Mouse (Mus musculus) layer of hippocampus, adult 18-20 months (tissue): ENCODE measurements around the gene Hdgf. TPM values are rescaled to one million over a fixed set of nuclear protein-coding genes. Genes with fewer than 3 reads are reported as not detected.
A peak's percentile ranks its signal among the peaks of the same experiment; 100 is the strongest.

Experiments
- DNase-seq, 2 experiments: peaks; one replicate each; pipeline ENCODE4 v3.0.0; 2022; ENCODE audit warnings: low spot score in 2 of 2
- total RNA-seq, 2 experiments: library from RNA; stranded (reverse); gene quantifications; 2 replicates each; pipeline ENCODE4 v1.2.3; 2021

Gene Hdgf
- total RNA-seq, 2 experiments from 2014 or later: 144 to 153 TPM

DNA sequence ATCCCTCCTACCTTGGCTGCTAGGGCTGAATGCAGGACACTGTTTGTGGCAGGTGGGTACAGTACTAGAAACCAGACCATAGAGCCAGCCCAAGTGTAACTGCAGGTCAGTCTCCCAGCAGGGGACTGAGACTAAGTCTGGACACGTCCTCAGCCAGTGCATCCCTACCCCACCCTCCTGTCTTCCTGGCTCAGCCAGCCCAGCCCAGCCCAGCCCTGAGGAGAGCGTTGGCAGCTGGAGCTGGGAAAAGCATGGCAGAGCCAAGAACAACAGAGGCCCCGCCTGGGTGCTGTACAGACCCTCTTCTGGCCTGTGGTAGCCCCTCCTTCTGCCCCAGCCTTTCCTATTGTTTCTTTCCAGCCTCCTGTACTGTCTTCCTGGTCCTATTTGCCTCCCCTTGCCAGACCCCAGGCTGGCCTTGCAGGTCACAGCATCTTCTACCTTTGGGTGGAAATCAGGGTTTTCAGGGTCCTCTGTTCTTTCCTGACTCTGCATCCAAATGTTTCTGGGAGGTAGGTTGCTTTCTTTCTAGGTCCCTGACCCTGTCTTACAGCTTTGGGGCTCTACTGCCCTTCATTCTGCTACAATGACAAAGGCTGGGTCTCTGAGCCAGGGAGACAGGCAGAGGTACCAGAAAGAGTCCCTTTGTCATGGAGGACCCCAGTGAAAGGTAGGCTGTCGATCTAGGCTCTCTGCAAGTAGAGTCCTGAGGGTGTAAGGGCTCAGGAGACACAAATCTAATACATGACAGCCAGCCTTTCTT lies 38.9 kb downstream of the Hdgf start:
- no peak for DNase-seq

DNA sequence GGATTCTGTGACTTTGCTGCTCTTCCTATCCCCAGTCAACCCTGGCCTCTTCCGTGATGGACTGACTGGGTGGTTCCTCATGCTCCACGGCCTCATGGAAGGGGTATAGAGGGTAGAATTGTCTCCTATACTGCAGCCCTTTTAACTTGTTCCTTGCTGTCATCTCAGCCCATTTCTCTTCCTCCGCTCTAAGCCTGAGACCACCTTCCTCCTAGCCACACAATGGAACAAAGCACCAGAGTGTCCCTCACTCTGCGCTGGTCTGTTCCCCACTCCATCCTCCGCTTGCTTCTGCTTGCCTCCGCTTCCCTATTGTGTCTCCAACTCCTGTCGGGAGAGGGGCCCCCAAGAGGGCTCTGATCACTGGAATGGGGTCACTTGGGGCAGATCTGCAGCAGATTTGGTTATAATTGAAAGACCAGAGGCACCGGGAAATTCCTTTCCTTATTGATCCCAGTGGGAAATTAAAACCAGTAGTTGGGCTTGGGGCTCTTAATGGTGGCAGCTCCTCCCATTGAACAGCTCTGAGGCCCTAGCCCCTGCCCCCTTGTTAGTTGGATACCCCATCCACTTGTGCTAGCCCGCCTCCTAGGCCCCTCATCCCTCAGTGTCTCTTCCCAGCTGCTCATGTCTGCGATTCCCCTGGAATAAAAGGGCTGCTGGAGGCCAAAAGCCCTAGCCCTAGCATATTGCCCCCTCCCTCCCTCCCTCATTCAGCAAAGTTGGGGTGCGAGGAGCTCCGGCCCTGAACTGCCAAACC lies 39.8 kb downstream of the Hdgf start:
- no peak for DNase-seq

DNA sequence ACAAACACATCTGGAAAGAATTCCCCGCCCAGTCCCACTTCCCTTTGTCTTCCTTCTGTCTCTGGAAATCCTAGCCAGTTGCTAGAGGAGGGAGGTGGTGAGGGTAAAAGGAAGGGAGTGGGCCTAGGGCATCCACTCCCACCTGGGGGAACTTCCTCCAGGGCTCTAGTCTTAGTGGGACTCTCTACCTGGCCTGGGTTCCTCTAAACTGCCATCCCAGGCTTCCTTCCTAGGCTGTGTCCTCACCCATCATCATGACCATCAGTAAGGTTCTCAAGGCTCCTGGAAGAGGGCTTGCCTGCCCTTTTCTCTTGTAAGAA lies 40.4 kb downstream of the Hdgf start:
- DNase-seq: no peak

DNA sequence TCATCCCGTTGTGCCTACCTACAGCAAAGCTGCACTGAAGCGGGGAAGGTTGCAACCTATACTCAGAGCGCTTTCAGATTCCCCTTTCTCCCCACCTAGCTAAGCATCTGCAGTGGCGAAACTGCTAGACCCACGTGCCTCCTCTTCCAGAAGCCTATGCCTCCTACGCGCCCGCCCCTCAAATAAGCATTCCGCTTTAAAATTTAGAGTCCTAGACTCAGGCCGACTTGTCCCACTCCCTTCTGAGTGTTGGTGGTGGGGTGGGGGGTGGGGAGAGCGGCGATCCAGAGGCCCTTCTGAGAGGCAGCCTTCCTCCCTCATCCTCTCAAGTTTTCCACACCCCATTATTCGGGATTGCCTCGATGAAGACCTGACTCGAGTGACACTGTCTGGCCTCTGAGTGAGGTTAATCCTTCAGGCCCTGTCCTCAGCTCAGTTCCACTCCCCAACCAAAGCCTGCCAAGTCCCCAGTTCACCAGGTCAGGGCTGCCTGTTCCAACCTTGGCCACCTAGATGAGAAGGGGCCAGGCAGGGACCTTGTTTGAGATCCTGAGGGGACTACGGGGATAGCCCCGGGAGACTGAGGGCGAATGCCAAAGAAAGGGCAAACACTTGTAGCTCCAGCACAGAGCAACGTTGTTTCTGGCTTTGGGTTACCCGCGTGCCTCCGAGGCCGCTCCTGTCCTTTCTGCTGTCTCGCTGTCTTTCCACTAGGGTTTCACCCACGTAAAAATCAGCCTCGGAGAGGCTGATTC lies 41.1 kb downstream of the Hdgf start:
- DNase-seq: no peak

DNA sequence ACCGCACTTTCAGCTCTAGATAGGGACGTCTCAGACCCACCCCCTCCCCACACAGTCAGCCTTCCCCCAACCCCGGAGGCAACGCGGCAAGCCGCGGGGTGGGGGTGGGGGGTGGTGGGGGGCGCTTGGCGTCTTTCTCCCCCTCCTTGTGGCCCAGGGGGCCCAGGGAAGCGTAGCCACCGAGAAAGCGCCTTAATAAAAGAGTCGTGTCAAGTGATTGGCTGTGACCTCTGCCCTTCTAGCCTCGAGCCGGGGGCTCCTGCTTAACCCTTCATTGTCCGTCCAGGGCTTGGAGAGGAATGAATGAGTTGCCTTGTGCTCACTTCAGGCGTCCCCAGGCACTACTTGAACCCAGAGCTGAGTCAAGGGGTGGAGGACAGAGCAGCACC lies 41.7 kb downstream of the Hdgf start:
- no peak for DNase-seq

DNA sequence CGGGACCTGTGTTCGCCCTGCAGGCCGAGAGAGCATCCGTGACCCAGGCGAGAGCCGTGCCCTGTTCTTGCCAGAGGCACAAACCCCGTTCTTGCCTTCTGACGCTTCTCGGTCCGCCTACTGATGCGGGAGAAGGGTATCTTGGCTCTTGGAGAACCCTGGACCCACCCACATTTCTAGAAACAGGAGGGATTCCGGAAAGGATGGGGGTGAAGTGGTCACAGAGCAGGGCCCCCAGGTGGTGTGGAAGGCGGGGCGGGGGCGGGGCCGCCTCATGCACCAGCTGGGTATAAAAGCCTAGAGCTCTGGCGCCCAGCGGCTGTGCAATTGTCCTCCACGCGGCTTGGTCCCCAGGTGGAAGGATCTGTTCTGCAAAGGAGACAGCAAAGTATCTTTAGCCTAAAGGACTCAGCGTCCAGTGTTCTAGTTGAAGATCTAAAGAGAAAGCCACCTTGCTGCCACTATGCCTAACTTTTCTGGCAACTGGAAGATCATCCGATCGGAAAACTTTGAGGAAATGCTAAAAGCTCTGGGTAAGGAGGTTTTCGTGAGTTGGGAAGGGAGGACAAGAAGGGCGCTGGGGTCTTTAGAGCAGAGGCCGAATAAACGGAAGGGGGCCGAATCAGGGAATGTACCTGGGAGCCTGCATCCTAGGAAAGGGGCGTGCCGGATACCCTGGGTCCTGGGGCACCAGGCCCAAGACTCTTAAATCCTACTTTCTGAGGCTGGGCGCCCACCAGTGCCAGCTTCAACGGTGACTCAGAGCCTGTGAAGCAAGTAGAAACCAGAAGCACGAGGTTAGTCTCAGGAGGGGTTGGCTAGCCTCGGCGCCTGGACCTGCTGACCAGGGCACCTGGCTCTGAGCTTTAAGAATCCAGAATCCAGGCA lies 42.5 kb downstream of the Hdgf start, which contains the start of gene Crabp2:
Gene Crabp2, plus strand, starts transcription at position 289 of the 888 bp plus-strand sequence.
- DNase-seq: no peak

DNA sequence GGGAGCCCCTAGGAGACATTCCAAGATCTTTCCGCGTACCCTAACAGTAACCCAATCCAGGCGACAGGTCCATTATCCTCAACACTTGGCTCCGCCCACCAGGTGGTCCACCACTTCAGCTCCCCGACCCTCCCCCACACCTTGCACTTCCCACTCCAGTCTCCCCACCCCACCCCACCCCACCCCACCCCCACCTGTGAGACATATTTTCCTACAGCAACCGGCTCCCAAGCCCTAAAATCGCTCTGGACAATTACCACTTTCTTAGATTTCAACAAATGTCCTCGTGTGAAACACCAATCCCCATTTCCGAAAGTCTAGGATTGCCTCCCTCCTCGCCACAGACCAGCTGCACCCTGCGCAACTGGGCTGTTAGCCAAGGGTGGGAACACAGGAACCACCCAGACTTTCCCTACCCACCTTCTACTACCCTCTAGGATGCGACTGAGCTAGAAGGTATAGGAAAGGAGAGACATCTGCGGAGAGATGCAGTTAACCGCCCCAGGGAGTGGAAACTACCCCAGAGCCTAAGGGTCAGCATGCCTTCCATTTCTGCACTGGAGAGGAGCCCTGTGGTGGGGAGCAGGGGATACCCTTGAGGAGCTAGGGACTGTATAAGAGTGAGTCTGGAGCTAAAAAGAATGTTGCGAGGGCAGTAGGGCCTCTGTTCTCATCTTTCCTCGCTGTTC lies 43.3 kb downstream of the Hdgf start:
- DNase-seq: no peak

DNA sequence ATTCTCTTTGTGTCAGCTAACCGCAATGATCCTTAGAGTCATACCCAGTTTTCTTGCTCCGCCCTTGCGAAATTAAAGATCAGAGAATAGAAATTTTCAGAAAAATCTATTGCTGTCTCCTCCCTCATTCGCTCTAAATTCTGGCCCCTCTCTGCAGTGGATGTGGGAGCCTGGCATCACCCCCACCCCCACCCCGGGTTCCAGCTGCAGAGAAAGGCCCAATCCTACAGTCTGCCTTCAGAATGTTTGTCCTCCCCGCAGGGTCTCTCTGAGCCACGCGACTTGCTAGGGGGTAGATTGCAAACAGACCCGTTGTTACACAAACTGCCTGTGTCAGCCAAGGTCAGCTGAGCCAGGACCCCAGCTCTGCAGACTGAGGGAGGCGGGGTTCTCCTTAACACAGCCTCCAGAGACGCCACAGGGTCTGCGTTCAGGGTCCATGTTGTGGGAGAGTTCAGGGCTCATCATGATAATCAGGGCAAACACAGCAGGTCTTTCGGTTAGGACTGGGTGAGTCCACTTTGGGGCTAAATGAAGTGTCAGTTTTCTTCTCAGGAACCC lies 43.9 kb downstream of the Hdgf start:
- DNase-seq: no peak

DNA sequence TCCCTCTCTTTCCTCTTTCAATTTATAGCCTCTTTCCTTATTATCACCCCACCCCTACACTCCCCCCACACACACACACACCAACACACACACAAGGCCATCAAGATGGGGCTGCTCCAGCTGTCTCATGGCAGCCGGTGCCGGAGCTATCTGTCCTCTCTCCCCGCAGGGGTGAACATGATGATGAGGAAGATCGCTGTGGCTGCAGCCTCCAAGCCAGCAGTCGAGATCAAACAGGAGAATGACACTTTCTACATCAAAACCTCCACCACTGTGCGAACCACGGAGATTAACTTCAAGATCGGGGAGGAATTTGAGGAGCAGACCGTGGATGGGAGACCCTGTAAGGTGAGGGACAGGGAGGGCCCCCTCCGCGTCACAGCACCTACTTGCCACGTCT lies 45.8 kb downstream of the Hdgf start:
- no peak for DNase-seq

DNA sequence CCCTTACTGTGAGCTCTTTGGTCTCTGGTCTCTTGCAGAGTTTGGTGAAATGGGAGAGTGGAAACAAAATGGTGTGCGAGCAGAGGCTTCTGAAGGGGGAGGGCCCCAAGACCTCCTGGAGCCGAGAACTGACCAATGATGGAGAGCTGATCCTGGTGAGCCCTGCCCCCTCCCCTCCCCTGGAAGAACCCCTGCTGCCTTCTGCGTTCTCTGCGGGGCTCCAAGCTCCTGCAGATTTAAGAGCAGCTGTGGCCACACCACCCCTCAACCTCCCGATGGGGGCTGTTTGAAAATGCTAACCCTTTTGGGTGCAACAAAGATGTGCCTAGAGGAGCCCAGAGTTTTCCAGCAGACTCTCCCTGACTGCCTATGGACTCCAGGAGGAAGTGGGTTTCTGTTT lies 46.3 kb downstream of the Hdgf start:
- no peak for DNase-seq

DNA sequence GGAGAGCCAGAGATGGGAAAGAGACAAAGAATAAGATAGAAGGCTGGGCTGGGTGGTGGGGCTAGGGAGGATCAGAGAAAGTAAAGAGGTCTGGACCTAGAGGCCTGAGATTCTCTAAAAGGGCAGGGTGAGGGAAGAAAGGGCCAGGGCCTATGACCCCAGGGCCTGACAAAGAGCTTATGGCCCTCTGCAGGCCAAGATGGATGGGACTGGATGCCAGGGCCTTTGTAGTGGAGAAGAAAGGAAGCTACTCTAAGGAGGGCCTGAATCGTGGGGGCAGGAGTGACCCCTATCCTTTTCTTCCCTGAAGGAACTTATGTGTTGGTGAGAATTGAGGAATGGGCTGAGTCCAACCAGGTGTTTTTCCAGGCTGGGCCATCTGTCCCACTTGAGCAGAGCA lies 51.9 kb downstream of the Hdgf start:
- DNase-seq: no peak

DNA sequence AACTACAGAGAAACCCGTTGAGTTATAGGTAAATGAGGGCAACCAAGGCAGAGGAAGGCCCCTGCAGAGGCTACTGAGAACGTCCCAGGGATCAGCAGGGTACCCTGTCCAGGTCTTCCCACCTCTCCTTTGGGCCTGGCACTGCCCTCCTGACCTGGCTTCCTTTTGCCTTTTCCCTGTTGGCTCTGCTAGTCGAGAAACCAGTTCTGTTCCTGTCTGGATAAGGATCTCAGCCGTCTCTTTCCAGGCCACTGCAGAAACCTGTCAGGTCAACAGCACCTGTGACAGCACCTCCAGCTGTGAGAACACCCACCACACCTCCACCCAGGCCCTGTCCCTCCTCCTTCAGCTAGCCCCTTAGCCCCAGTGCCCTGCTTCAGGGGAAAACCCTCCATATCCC lies 52.4 kb downstream of the Hdgf start:
- no peak for DNase-seq

DNA sequence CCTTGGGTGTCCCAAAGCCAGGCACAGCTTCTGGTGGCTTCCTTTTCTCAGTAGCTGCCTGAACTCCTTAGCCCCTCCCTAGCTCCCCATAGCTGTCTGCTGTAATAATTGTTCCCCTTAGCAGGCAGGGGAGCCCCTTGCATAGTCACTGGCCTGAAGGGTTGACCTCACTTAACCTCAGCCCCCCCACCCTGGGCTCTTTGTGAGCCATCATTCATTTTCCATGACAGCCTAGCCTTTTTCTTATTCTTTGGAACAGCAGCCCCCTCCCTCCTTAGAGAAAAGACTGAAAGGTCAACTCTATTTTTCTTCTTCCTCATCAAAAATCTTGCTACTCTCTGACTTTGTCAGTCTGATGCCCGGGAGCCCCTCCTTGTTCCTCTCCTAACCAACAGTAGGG lies 52.8 kb downstream of the Hdgf start:
- no peak for DNase-seq

DNA sequence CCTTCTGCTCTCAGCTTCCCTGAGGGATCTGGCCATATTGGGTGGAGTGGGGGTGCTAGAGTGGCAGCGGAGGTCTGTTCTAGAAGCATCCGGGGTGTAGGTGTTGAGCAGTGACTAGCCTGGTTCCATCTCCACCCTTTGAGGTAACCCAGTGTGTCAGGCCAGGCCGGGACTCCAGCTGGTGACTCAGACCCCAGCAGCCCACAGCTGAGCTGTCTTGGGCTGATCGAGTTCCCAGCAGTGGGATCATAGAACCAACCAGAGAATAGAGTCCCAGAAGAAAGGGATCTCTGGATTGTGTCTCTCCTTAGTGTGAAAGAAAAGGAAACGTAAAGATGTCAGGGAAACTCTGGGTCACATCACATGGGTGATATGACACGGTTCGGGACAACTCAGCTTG lies 53.2 kb downstream of the Hdgf start:
- no peak for DNase-seq

DNA sequence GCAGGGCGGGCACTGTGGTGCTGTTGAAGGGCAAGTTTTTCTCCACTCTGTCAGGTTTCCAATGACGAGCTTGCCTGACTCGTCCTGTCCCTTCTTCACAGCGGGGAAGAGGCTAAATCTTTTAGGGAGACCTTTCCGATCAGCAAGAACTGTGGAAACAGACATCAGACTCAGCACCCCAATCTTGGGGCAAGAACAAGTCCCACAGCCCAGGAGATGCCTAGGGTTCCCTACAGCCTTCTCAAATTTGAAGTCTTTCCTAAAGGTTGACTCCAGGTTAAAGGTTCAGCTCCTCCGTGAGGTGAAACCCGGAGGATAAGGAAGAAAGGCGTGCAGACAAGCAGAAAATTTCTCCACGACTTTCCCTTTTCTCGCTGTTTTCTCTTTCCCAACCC lies 54.1 kb downstream of the Hdgf start:
- no peak for DNase-seq

DNA sequence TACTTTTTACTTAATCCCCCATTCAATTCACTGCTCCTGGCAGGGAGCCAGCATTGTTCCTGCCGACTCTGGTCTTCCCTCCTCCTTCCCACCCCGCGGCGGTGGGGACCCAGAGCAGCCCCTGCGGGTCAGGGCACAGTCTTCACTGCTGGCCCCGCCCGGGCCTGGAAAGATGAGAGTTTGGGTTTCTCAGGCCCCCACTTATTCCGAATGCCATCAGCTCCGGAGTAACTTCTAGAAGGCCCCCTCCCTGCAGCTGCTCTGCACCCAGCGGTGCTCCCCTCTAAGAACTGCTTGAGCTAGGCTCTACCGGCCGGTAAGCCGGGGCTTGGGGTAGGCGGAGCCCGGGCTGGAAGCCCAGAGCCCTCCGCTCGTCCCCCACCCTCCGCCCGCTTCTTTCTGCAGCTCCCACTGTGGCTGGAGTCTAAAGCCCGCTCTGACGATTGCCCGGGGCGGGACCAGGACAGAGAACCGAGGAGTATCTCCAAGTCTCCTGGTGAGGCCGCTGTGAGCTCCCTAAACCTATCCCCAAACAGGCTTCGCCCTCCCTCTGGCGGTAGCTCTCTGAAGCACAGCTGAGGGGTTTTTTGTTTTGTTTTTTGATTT lies 54.6 kb downstream of the Hdgf start:
- DNase-seq: peak; percentile 55 to 82
